Mouse (Mus musculus) ES-E14 (cell line): ENCODE data around the gene Mkln1. TPM values are rescaled to one million over a fixed set of nuclear protein-coding genes. Genes with fewer than 3 reads are reported as not detected.

Experiments used
- DNase-seq: peaks from one replicate; pipeline ENCODE4 v3.0.0-alpha.2; 2013; ENCODE audit warnings: low read depth, low spot score
- H3K27ac ChIP-seq: 2 replicates; pipeline ENCODE4 v1.5.1; 2012; ENCODE audit warnings: low read depth, mild to moderate bottlenecking, low read length, moderate library complexity, mixed read lengths; ENCODE audit not compliant: poor library complexity, insufficient read depth, severe bottlenecking
- H3K36me3 ChIP-seq: 2 replicates; pipeline ENCODE4 v1.6.1; 2012; ENCODE audit warnings: mild to moderate bottlenecking, low read length, moderate library complexity, mixed read lengths; ENCODE audit not compliant: control insufficient read depth, poor library complexity, insufficient read depth, severe bottlenecking
- H3K4me1 ChIP-seq, 2 experiments: fragments of 150-350 bp in 1 of 2; sonication (generic) in 1 of 2; 2 replicates each; pipeline ENCODE4 v1.6.1; 2012; ENCODE audit warnings: low read length in 2 of 2, mild to moderate bottlenecking in 1 of 2, mixed read lengths in 1 of 2; ENCODE audit not compliant: control insufficient read depth in 2 of 2, insufficient read depth in 2 of 2, poor library complexity in 1 of 2
- H3K4me3 ChIP-seq, 2 experiments: fragments of 150-350 bp in 1 of 2; sonication (generic) in 1 of 2; 2 replicates each; pipeline ENCODE4 v1.5.1; 2012; ENCODE audit warnings: low read length in 2 of 2, low read depth in 1 of 2, mild to moderate bottlenecking in 1 of 2, mixed read lengths in 1 of 2; ENCODE audit not compliant: insufficient read depth in 1 of 2, poor library complexity in 1 of 2, severe bottlenecking in 1 of 2
- H3K9ac ChIP-seq: 2 replicates; pipeline ENCODE4 v1.6.1; 2012; ENCODE audit warnings: low read depth, mild to moderate bottlenecking, low read length, mixed read lengths; ENCODE audit not compliant: poor library complexity, insufficient read depth, severe bottlenecking
- H3K9me3 ChIP-seq: fragments of 150-350 bp; sonication (generic); 2 replicates; pipeline ENCODE4 v1.6.1; 2012; ENCODE audit warnings: low read depth, mild to moderate bottlenecking, low read length; ENCODE audit not compliant: control insufficient read depth, insufficient read depth
- CHD2 ChIP-seq: IDR thresholded peaks from 2 replicates; pipeline ENCODE4 v1.6.1; 2014; ENCODE audit warnings: mild to moderate bottlenecking, low read depth, low read length, inconsistent platforms
- HCFC1 ChIP-seq: IDR thresholded peaks from 2 replicates; pipeline ENCODE4 v1.6.1; 2012; ENCODE audit warnings: low read length, inconsistent platforms, borderline replicate concordance; ENCODE audit not compliant: insufficient read depth
- MAFK ChIP-seq: IDR thresholded peaks from 2 replicates; pipeline ENCODE4 v1.6.1; 2014; ENCODE audit warnings: mild to moderate bottlenecking, low read depth, low read length, inconsistent platforms; ENCODE audit not compliant: insufficient read depth
- ZC3H11A ChIP-seq: IDR thresholded peaks from 2 replicates; pipeline ENCODE4 v1.6.1; 2012; ENCODE audit warnings: low read depth, mild to moderate bottlenecking, inconsistent platforms, low read length, borderline replicate concordance
- ZNF384 ChIP-seq: IDR thresholded peaks from 2 replicates; pipeline ENCODE4 v1.6.1; 2012; ENCODE audit warnings: low read depth, low read length, inconsistent platforms
- in situ Hi-C, 2 experiments: fragments of 600-800 bp; cut with MboI; formaldehyde crosslinking; loops; one replicate each; pipeline ENCODE4 v1.15.1; 2025; ENCODE audit warnings: low sequenced_read_pairs in 2 of 2, inconsistent platforms in 1 of 2; ENCODE audit not compliant: unreplicated experiment in 2 of 2
- total RNA-seq: library from RNA; depleted of rRNA; stranded (reverse); fragments of 300-350 nt; gene quantifications from 2 replicates; pipeline ENCODE4 v1.2.3, GENCODE M21; 2012

Mkln1 gene
- total RNA-seq, 1 experiment: 78.0 TPM

GRCm38 (mm10) chr6:31534705-31535104 is 136.2 kb downstream of the Mkln1 start:
- no peak overlapping the region for H3K27ac ChIP-seq
- H3K36me3 ChIP-seq: peaks cover 3% of the 10 kb centered on the region; the same call in 1 of the 2 replicates
- no peak overlapping the region for H3K9ac ChIP-seq
- no peak overlapping the region for H3K4me3 ChIP-seq
- H3K9me3 ChIP-seq: no peaks in the 10 kb centered on the region
- H3K4me1 ChIP-seq: peaks cover 0 to 3% of the 10 kb centered on the region in 2 experiments; a peak in 1 of 4 replicates
- in situ Hi-C loops: loop anchor here in 1 of 2 experiments (10.0 kb wide), 1 partner anchor 110 kb away; no protein-coding TSS in a partner anchor
- DNase-seq: no peak
- TF ChIP-seq ZNF384 (no peak), CHD2 (no peak), ZC3H11A (no peak), MAFK (no peak)

- H3K9ac ChIP-seq: no peak overlapping the region
- no peaks in the 10 kb centered on the region; the same call in 1 of the 2 replicates for H3K36me3 ChIP-seq
- no peak for TF ChIP-seq CHD2
- no peak for TF ChIP-seq MAFK
- no peak for TF ChIP-seq ZNF384
- no peak for TF ChIP-seq ZC3H11A
- TF ChIP-seq HCFC1: no peak
- H3K27ac ChIP-seq: no peak overlapping the region
- DNase-seq: no peak
- H3K9me3 ChIP-seq: no peaks in the 10 kb centered on the region
- in situ Hi-C loops: loop anchor here in 1 of 2 experiments (10.0 kb wide), 1 partner anchor 108 kb away; no protein-coding TSS in a partner anchor
- H3K4me3 ChIP-seq: no peak overlapping the region
- no peaks in the 10 kb centered on the region for H3K4me1 ChIP-seq
Observed at GRCm38 (mm10) chr6:31537193-31537592, 138.7 kb downstream of the Mkln1 start.

GRCm38 (mm10) chr6:31538112-31538511 is 139.6 kb downstream of the Mkln1 start:
- no peak overlapping the region for H3K4me3 ChIP-seq
- H3K9me3 ChIP-seq: no peaks in the 10 kb centered on the region
- no peak for TF ChIP-seq ZNF384
- no peak for TF ChIP-seq CHD2
- no peak for TF ChIP-seq HCFC1
- TF ChIP-seq ZC3H11A: no peak
- TF ChIP-seq MAFK: no peak
- DNase-seq: no peak
- no peak overlapping the region for H3K27ac ChIP-seq
- no peak overlapping the region for H3K9ac ChIP-seq
- in situ Hi-C loops: loop anchor here in 1 of 2 experiments (10.0 kb wide), 1 partner anchor 107 kb away; no protein-coding TSS in a partner anchor
- no peaks in the 10 kb centered on the region for H3K4me1 ChIP-seq
- H3K36me3 ChIP-seq: no peaks in the 10 kb centered on the region; the same call in 1 of the 2 replicates

- no peak for TF ChIP-seq ZC3H11A
- TF ChIP-seq MAFK: no peak
- no peak for TF ChIP-seq ZNF384
- no peak for TF ChIP-seq HCFC1
- no peak for TF ChIP-seq CHD2
- H3K9ac ChIP-seq: no peak overlapping the region
- no peaks in the 10 kb centered on the region; a peak in 1 of 4 replicates for H3K4me1 ChIP-seq
- H3K4me3 ChIP-seq: no peak overlapping the region
- no peaks in the 10 kb centered on the region; the same call in 1 of the 2 replicates for H3K36me3 ChIP-seq
- H3K27ac ChIP-seq: no peak overlapping the region
- DNase-seq: no peak
- no peaks in the 10 kb centered on the region for H3K9me3 ChIP-seq
- in situ Hi-C loops: no loop called here
Observed at GRCm38 (mm10) chr6:31540018-31540417, 141.5 kb downstream of the Mkln1 start.
